In the genomic region with DNA sequence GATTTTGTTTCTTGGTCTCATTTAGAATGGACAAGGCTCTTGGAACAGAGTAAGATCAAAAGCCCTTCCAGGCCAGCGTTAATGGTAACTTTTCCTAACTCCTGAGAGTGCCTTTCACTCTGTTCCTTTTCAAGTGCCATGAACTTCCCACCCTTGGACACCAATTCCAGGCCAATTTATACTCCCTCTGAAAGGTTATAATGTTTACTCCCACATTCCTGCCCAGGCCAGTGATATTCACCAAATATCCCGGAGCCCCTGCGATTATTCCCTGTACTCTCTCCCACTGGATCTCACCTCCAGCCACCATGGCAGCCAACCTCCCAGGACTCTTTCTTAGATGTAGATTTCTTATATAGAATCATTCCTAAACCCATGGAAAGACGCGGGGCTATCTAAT, we compare ENCODE assay signal across 23 mouse cellular contexts.
DNase-seq lines count a peak whose midpoint lies in the region; ATAC-seq lines count a peak whose summit lies in the region.
"Had no signal": no experiment of that assay in that cellular context is flagged by ENCODE, and none has a peak within 500 bp of the region (broad histone marks: within the 10 kb centered on the region; RNA-seq: fewer than 3 reads in every experiment).

No protein-coding gene starts in this region.

- no peak overlapping the region for H3K9ac ChIP-seq in hindbrain, embryonic 16.5 days (ENCODE audit: low read depth, low read length)
- no peak overlapping the region for H3K9ac ChIP-seq in limb, embryonic 12.5 days (replicated peaks)
- H3K9ac ChIP-seq in limb, embryonic 13.5 days = no peak overlapping the region
- no peak overlapping the region for H3K9ac ChIP-seq in limb, embryonic 15.5 days
- H3K9ac ChIP-seq: forebrain, embryonic 13.5 days; heart, embryonic 15.5 days; hindbrain, embryonic 14.5 days had no signal

- no peak for DNase-seq in hindbrain, embryonic 10.5 days (ENCODE audit: low spot score)
- DNase-seq in limb, embryonic 10.5 days (ENCODE audit: low spot score) = no peak
- DNase-seq: adrenal gland, adult 2 months; adrenal gland, postnatal 14 days; cerebellum, adult 11 months; cerebellum, adult 2 months; cerebellum, adult 9-11 months; cerebellum, postnatal 25 days; gastrocnemius, postnatal 10 days; gastrocnemius, postnatal 36 days; heart, postnatal 10 days; heart, postnatal 36 days had no signal

- no peaks in the 10 kb centered on the region for H3K36me3 ChIP-seq in hindbrain, embryonic 10.5 days
- H3K36me3 ChIP-seq in hindbrain, embryonic 16.5 days (ENCODE audit: control insufficient read depth, insufficient read depth, low read length) = no peaks in the 10 kb centered on the region
- no peaks in the 10 kb centered on the region for H3K36me3 ChIP-seq in limb, embryonic 12.5 days
- no peaks in the 10 kb centered on the region for H3K36me3 ChIP-seq in limb, embryonic 10.5 days
- no peaks in the 10 kb centered on the region for H3K36me3 ChIP-seq in limb, embryonic 13.5 days
- H3K36me3 ChIP-seq in limb, embryonic 15.5 days = no peaks in the 10 kb centered on the region
- H3K36me3 ChIP-seq: forebrain, embryonic 10.5 days; heart, embryonic 15.5 days had no signal

- H3K4me2 ChIP-seq in hindbrain, embryonic 16.5 days (ENCODE audit: low read length) = no peak overlapping the region
- H3K4me2 ChIP-seq in limb, embryonic 12.5 days = no peak overlapping the region
- no peak overlapping the region for H3K4me2 ChIP-seq in limb, embryonic 13.5 days (replicated peaks)
- H3K4me2 ChIP-seq in limb, embryonic 15.5 days = no peak overlapping the region
- H3K4me2 ChIP-seq: forebrain, embryonic 13.5 days; heart, embryonic 11.5 days; heart, embryonic 15.5 days; hindbrain, embryonic 14.5 days had no signal

- H3K4me1 ChIP-seq in hindbrain, embryonic 10.5 days (replicated peaks) = peaks cover 19% of the 10 kb centered on the region
- no peaks in the 10 kb centered on the region for H3K4me1 ChIP-seq in hindbrain, embryonic 16.5 days (ENCODE audit: control insufficient read depth, insufficient read depth, low read depth, low read length)
- H3K4me1 ChIP-seq in limb, embryonic 12.5 days (replicated peaks) = 0 out of 2 replicates have a peak, but pooled peaks cover 11% of the 10 kb centered on the region
- peaks cover 10% of the 10 kb centered on the region; the same call in 1 of the 2 replicates for H3K4me1 ChIP-seq in limb, embryonic 10.5 days
- H3K4me1 ChIP-seq in limb, embryonic 13.5 days = peaks cover 21% of the 10 kb centered on the region
- peaks cover 8% of the 10 kb centered on the region; the same call in 1 of the 2 replicates for H3K4me1 ChIP-seq in limb, embryonic 15.5 days
- H3K4me1 ChIP-seq: forebrain, embryonic 13.5 days; heart, embryonic 15.5 days had no signal

- ATAC-seq in hindbrain, embryonic 16.5 days = no peak
- no peak for ATAC-seq in limb, embryonic 12.5 days (ENCODE audit: insufficient number of reproducible peaks, insufficient read depth, low FRiP score, low TSS enrichment, low read depth)
- ATAC-seq in limb, embryonic 13.5 days (ENCODE audit: low FRiP score, low read depth) = no peak
- no peak for ATAC-seq in limb, embryonic 15.5 days (ENCODE audit: insufficient number of reproducible peaks, low FRiP score, low TSS enrichment, low read depth)
- ATAC-seq: CD4-positive, CD25-positive, alpha-beta regulatory T cell, adult 4 months; forebrain, embryonic 13.5 days; forebrain, embryonic 16.5 days had no signal

- H3K4me3 ChIP-seq in hindbrain, embryonic 10.5 days = no peak overlapping the region
- H3K4me3 ChIP-seq in hindbrain, embryonic 16.5 days (ENCODE audit: low read length) = no peak overlapping the region
- H3K4me3 ChIP-seq in limb, embryonic 12.5 days (replicated peaks) = no peak overlapping the region
- no peak overlapping the region for H3K4me3 ChIP-seq in limb, embryonic 10.5 days
- no peak overlapping the region for H3K4me3 ChIP-seq in limb, embryonic 13.5 days
- H3K4me3 ChIP-seq in limb, embryonic 15.5 days = no peak overlapping the region
- H3K4me3 ChIP-seq: forebrain, embryonic 10.5 days; forebrain, embryonic 13.5 days; heart, embryonic 15.5 days had no signal

- peak overlapping the region; percentile 53; the same call in 1 of the 2 replicates for H3K27ac ChIP-seq in hindbrain, embryonic 10.5 days
- no peak overlapping the region for H3K27ac ChIP-seq in hindbrain, embryonic 16.5 days (ENCODE audit: low read depth, low read length)
- peak overlapping the region; percentile 35; the same call in 1 of the 2 replicates for H3K27ac ChIP-seq in limb, embryonic 12.5 days
- no peak overlapping the region for H3K27ac ChIP-seq in limb, embryonic 10.5 days
- H3K27ac ChIP-seq in limb, embryonic 13.5 days = peak overlapping the region; percentile 55
- H3K27ac ChIP-seq in limb, embryonic 15.5 days = peak overlapping the region; percentile 63; the same call in 1 of the 2 replicates
- H3K27ac ChIP-seq: forebrain, embryonic 10.5 days; forebrain, embryonic 13.5 days; heart, embryonic 15.5 days; hindbrain, embryonic 14.5 days had no signal

- H3K9me3 ChIP-seq in hindbrain, embryonic 10.5 days = no peaks in the 10 kb centered on the region
- H3K9me3 ChIP-seq in hindbrain, embryonic 16.5 days (ENCODE audit: control insufficient read depth, low read length) = no peaks in the 10 kb centered on the region
- no peaks in the 10 kb centered on the region for H3K9me3 ChIP-seq in limb, embryonic 12.5 days
- no peaks in the 10 kb centered on the region for H3K9me3 ChIP-seq in limb, embryonic 10.5 days (replicated peaks)
- no peaks in the 10 kb centered on the region for H3K9me3 ChIP-seq in limb, embryonic 13.5 days
- no peaks in the 10 kb centered on the region for H3K9me3 ChIP-seq in limb, embryonic 15.5 days
- H3K9me3 ChIP-seq: forebrain, embryonic 10.5 days; forebrain, embryonic 13.5 days; heart, embryonic 15.5 days had no signal

- WGBS in hindbrain, embryonic 10.5 days = 93% methylated on average over 5 of the region's 5 CpGs
- 92% methylated on average over 5 of the region's 5 CpGs for WGBS in hindbrain, embryonic 16.5 days
- 86% methylated on average over 5 of the region's 5 CpGs for WGBS in limb, embryonic 12.5 days
- WGBS in limb, embryonic 10.5 days = 93% methylated on average over 5 of the region's 5 CpGs
- 86% methylated on average over 5 of the region's 5 CpGs for WGBS in limb, embryonic 13.5 days
- WGBS in limb, embryonic 15.5 days = 77% methylated on average over 5 of the region's 5 CpGs

- H3K27me3 ChIP-seq in hindbrain, embryonic 10.5 days (ENCODE audit: insufficient read depth, poor library complexity, severe bottlenecking) = no peaks in the 10 kb centered on the region
- H3K27me3 ChIP-seq in hindbrain, embryonic 16.5 days (replicated peaks; ENCODE audit: control insufficient read depth, insufficient read depth, low read length) = no peaks in the 10 kb centered on the region
- no peaks in the 10 kb centered on the region for H3K27me3 ChIP-seq in limb, embryonic 12.5 days
- H3K27me3 ChIP-seq in limb, embryonic 10.5 days (ENCODE audit: low read depth, poor library complexity, severe bottlenecking) = no peaks in the 10 kb centered on the region
- H3K27me3 ChIP-seq in limb, embryonic 13.5 days = no peaks in the 10 kb centered on the region
- no peaks in the 10 kb centered on the region for H3K27me3 ChIP-seq in limb, embryonic 15.5 days
- H3K27me3 ChIP-seq: forebrain, embryonic 13.5 days; heart, embryonic 15.5 days had no signal

Comparison
In these comparisons a context has a peak if more than half of its experiments do, and no peak if none do; other contexts are left out.
1. H3K27ac ChIP-seq: peak in hindbrain, embryonic 10.5 days (single experiment), limb, embryonic 12.5 days (single experiment), limb, embryonic 13.5 days (single experiment) and limb, embryonic 15.5 days (single experiment); none in hindbrain, embryonic 16.5 days (single experiment) and limb, embryonic 10.5 days (single experiment).